11 mouse cellular contexts compared by ENCODE assay signal in genomic region chr2:3731316-3732015, GRCm38 (mm10).
A peak's percentile ranks its signal among the peaks of the same experiment; 100 is the strongest.
DNase-seq lines count a peak whose midpoint lies in the region; ATAC-seq and TF ChIP-seq lines count a peak whose summit lies in the region.
"Had no signal": no experiment of that assay in that cellular context is flagged by ENCODE, and none has a peak within 500 bp of the region (broad histone marks: within the 10 kb centered on the region; RNA-seq: fewer than 3 reads in every experiment).

No protein-coding gene starts in this region.

- H3K27me3 ChIP-seq in hindbrain, postnatal 0 days (ENCODE audit: insufficient read depth, low read length): no peaks in the 10 kb centered on the region
- H3K27me3 ChIP-seq in hindbrain, embryonic 11.5 days (ENCODE audit: control insufficient read depth, insufficient read depth, low read length): no peaks in the 10 kb centered on the region
- H3K27me3 ChIP-seq in liver, embryonic 13.5 days: no peaks in the 10 kb centered on the region
- no peaks in the 10 kb centered on the region for H3K27me3 ChIP-seq in midbrain, embryonic 15.5 days (replicated peaks)
- no peaks in the 10 kb centered on the region for H3K27me3 ChIP-seq in midbrain, embryonic 11.5 days (ENCODE audit: control insufficient read depth, insufficient read depth, low read length)

- peak; percentile 85 for ATAC-seq in hindbrain, postnatal 0 days
- no peak for ATAC-seq in hindbrain, embryonic 11.5 days (ENCODE audit: low FRiP score)
- ATAC-seq in activated CD4-positive, CD25-positive, alpha-beta regulatory T cell, adult 4 months: peak; percentile 56
- ATAC-seq in liver, embryonic 13.5 days (ENCODE audit: low read depth): peak; percentile 26; the same call in 1 of the 2 replicates
- no peak for ATAC-seq in midbrain, embryonic 15.5 days (replicated peaks)
- no peak for ATAC-seq in midbrain, embryonic 11.5 days (ENCODE audit: low FRiP score)
- ATAC-seq: lung, postnatal 0 days had no signal

- H3K9me3 ChIP-seq in hindbrain, postnatal 0 days (ENCODE audit: low read length): no peaks in the 10 kb centered on the region
- no peaks in the 10 kb centered on the region for H3K9me3 ChIP-seq in hindbrain, embryonic 11.5 days (ENCODE audit: control insufficient read depth, low read length)
- H3K9me3 ChIP-seq in liver, embryonic 13.5 days (replicated peaks): no peaks in the 10 kb centered on the region
- no peaks in the 10 kb centered on the region for H3K9me3 ChIP-seq in midbrain, embryonic 15.5 days
- H3K9me3 ChIP-seq in midbrain, embryonic 11.5 days (ENCODE audit: control insufficient read depth, low read length): no peaks in the 10 kb centered on the region

- H3K27ac ChIP-seq in hindbrain, postnatal 0 days: no peak overlapping the region
- H3K27ac ChIP-seq in hindbrain, embryonic 11.5 days (ENCODE audit: low read depth, low read length): no peak overlapping the region
- H3K27ac ChIP-seq in liver, embryonic 13.5 days: no peak overlapping the region
- H3K27ac ChIP-seq in midbrain, embryonic 15.5 days: no peak overlapping the region
- H3K27ac ChIP-seq in midbrain, embryonic 11.5 days (ENCODE audit: low read depth, low read length): no peak overlapping the region
- H3K27ac ChIP-seq: heart, adult 2 months had no signal

- WGBS in hindbrain, postnatal 0 days: 72% methylated on average over 14 of the region's 14 CpGs
- 90% methylated on average over 14 of the region's 14 CpGs for WGBS in hindbrain, embryonic 11.5 days
- WGBS in liver, embryonic 13.5 days (ENCODE audit: insufficient replicate concordance): 60% methylated on average over 14 of the region's 14 CpGs
- 88% methylated on average over 14 of the region's 14 CpGs for WGBS in midbrain, embryonic 15.5 days
- 91% methylated on average over 14 of the region's 14 CpGs for WGBS in midbrain, embryonic 11.5 days

- no peak overlapping the region for H3K4me3 ChIP-seq in hindbrain, postnatal 0 days (ENCODE audit: low read length)
- no peak overlapping the region for H3K4me3 ChIP-seq in hindbrain, embryonic 11.5 days (ENCODE audit: low read depth, low read length)
- H3K4me3 ChIP-seq in liver, embryonic 13.5 days (replicated peaks): peak overlapping the region; percentile 14; the same call in 1 of the 2 replicates
- no peak overlapping the region for H3K4me3 ChIP-seq in midbrain, embryonic 15.5 days
- H3K4me3 ChIP-seq in midbrain, embryonic 11.5 days (ENCODE audit: low read depth, low read length): no peak overlapping the region
- H3K4me3 ChIP-seq: heart, adult 2 months had no signal

- no peak for TF ChIP-seq CTCF in hindbrain, postnatal 0 days (IDR thresholded peaks at IDR 0.05; ENCODE audit: low read depth)

- peak; percentile 74 for DNase-seq in hindbrain, postnatal 0 days (ENCODE audit: low spot score)
- DNase-seq in hindbrain, embryonic 11.5 days (ENCODE audit: low spot score): no peak
- DNase-seq in B cell, adult 2 months: peak; percentile 76 to 80
- DNase-seq in liver, embryonic 13.5 days: no peak
- no peak for DNase-seq in adrenal gland, adult 8-10 months
- no peak for DNase-seq in midbrain, embryonic 11.5 days (ENCODE audit: low spot score, missing footprints)
- DNase-seq: adrenal gland, postnatal 36 days; heart, adult 2 months had no signal

- no peak overlapping the region for H3K4me2 ChIP-seq in hindbrain, postnatal 0 days (ENCODE audit: low read depth, low read length)
- no peak overlapping the region for H3K4me2 ChIP-seq in hindbrain, embryonic 11.5 days (replicated peaks; ENCODE audit: low read depth, low read length)
- peak overlapping the region; percentile 52 for H3K4me2 ChIP-seq in liver, embryonic 13.5 days
- H3K4me2 ChIP-seq in midbrain, embryonic 15.5 days: no peak overlapping the region
- no peak overlapping the region for H3K4me2 ChIP-seq in midbrain, embryonic 11.5 days

- no peak overlapping the region for H3K9ac ChIP-seq in hindbrain, postnatal 0 days (replicated peaks; ENCODE audit: low read length)
- H3K9ac ChIP-seq in hindbrain, embryonic 11.5 days (ENCODE audit: low read depth, low read length): no peak overlapping the region
- H3K9ac ChIP-seq in liver, embryonic 13.5 days: peak overlapping the region; percentile 19; the same call in 1 of the 2 replicates
- H3K9ac ChIP-seq in midbrain, embryonic 15.5 days: no peak overlapping the region
- H3K9ac ChIP-seq in midbrain, embryonic 11.5 days (ENCODE audit: low read length): no peak overlapping the region

- no peaks in the 10 kb centered on the region for H3K36me3 ChIP-seq in hindbrain, postnatal 0 days (ENCODE audit: insufficient read depth, low read length)
- H3K36me3 ChIP-seq in hindbrain, embryonic 11.5 days (ENCODE audit: control insufficient read depth, insufficient read depth, low read length): no peaks in the 10 kb centered on the region
- H3K36me3 ChIP-seq in liver, embryonic 13.5 days: no peaks in the 10 kb centered on the region
- H3K36me3 ChIP-seq in midbrain, embryonic 15.5 days (replicated peaks): no peaks in the 10 kb centered on the region
- H3K36me3 ChIP-seq in midbrain, embryonic 11.5 days (ENCODE audit: control insufficient read depth, insufficient read depth, low read length): no peaks in the 10 kb centered on the region

- peaks cover 24% of the 10 kb centered on the region for H3K4me1 ChIP-seq in hindbrain, postnatal 0 days (ENCODE audit: insufficient read depth, low read length)
- H3K4me1 ChIP-seq in hindbrain, embryonic 11.5 days (replicated peaks; ENCODE audit: control insufficient read depth, insufficient read depth, low read length): no peaks in the 10 kb centered on the region
- peaks cover 37% of the 10 kb centered on the region for H3K4me1 ChIP-seq in liver, embryonic 13.5 days (replicated peaks)
- peaks cover 17% of the 10 kb centered on the region for H3K4me1 ChIP-seq in midbrain, embryonic 15.5 days
- 0 out of 2 replicates have a peak, but pooled peaks cover 2% of the 10 kb centered on the region for H3K4me1 ChIP-seq in midbrain, embryonic 11.5 days (ENCODE audit: control insufficient read depth, insufficient read depth, low read length)

Comparison
In these comparisons a context has a peak if more than half of its experiments do, and no peak if none do; other contexts are left out.
1. ATAC-seq: peak in hindbrain, postnatal 0 days (single experiment), activated CD4-positive, CD25-positive, alpha-beta regulatory T cell, adult 4 months (single experiment) and liver, embryonic 13.5 days (single experiment); none in hindbrain, embryonic 11.5 days (single experiment), midbrain, embryonic 15.5 days (single experiment) and midbrain, embryonic 11.5 days (single experiment).
2. DNase-seq: peak in hindbrain, postnatal 0 days (single experiment) and B cell, adult 2 months (2 of 2); none in hindbrain, embryonic 11.5 days (single experiment), liver, embryonic 13.5 days (single experiment), adrenal gland, adult 8-10 months (single experiment) and midbrain, embryonic 11.5 days (single experiment).